In genomic region chrX:94863123-94863522, GRCm38 (mm10) we compare ENCODE assay signal across 19 mouse cellular contexts.
DNase-seq lines count a peak whose midpoint lies in the region; ATAC-seq and TF ChIP-seq lines count a peak whose summit lies in the region.
"Had no signal": no experiment of that assay in that cellular context is flagged by ENCODE, and none has a peak within 500 bp of the region (broad histone marks: within the 10 kb centered on the region; RNA-seq: fewer than 3 reads in every experiment).

No protein-coding gene starts in this region.

- peaks cover 0 to 8% of the 10 kb centered on the region in 2 experiments; a peak in 2 of 4 replicates for H3K36me3 ChIP-seq in MEL (ENCODE audit: control insufficient read depth in 1 of 2, insufficient read depth in 2 of 2, low read length in 2 of 2)
- H3K36me3 ChIP-seq in erythroblast, embryonic 14.5 days (ENCODE audit: control insufficient read depth), result no peaks in the 10 kb centered on the region
- H3K36me3 ChIP-seq in liver, postnatal 0 days (replicated peaks; ENCODE audit: insufficient read depth, low read length), result no peaks in the 10 kb centered on the region
- H3K36me3 ChIP-seq in hindbrain, embryonic 10.5 days, result no peaks in the 10 kb centered on the region
- H3K36me3 ChIP-seq: limb, embryonic 15.5 days; midbrain, embryonic 13.5 days had no signal

- no peaks in the 10 kb centered on the region for H3K79me2 ChIP-seq in MEL (ENCODE audit: control insufficient read depth, insufficient read depth, low read length, poor library complexity)

- no peak for TF ChIP-seq POLR2A in MEL (IDR thresholded peaks at IDR 0.05; ENCODE audit: control insufficient read depth in 1 of 2, insufficient read depth in 1 of 2, low read depth in 1 of 2, low read length in 2 of 2, poor library complexity in 1 of 2)

- no peaks in the 10 kb centered on the region for H3K27me3 ChIP-seq in MEL (ENCODE audit: control insufficient read depth in 1 of 2, insufficient read depth in 2 of 2, low read length in 2 of 2)
- H3K27me3 ChIP-seq in erythroblast, embryonic 14.5 days (ENCODE audit: control insufficient read depth), result peaks cover 4% of the 10 kb centered on the region; the same call in 1 of the 2 replicates
- no peaks in the 10 kb centered on the region for H3K27me3 ChIP-seq in liver, postnatal 0 days (ENCODE audit: insufficient read depth, low read length)
- no peaks in the 10 kb centered on the region for H3K27me3 ChIP-seq in hindbrain, embryonic 10.5 days (ENCODE audit: insufficient read depth, poor library complexity, severe bottlenecking)
- H3K27me3 ChIP-seq: CH12.LX; limb, embryonic 15.5 days; midbrain, embryonic 13.5 days had no signal

- H3K4me3 ChIP-seq in MEL (ENCODE audit: control insufficient read depth in 1 of 2, insufficient read depth in 1 of 2, low read depth in 2 of 2, low read length in 2 of 2), result no peak overlapping the region
- peak overlapping the region; percentile 60 for H3K4me3 ChIP-seq in erythroblast, embryonic 14.5 days (replicated peaks)
- H3K4me3 ChIP-seq in liver, postnatal 0 days (ENCODE audit: low read depth, low read length), result no peak overlapping the region
- H3K4me3 ChIP-seq in hindbrain, embryonic 10.5 days, result no peak overlapping the region
- H3K4me3 ChIP-seq: gastrocnemius, adult 2 months; layer of hippocampus, adult 2 months; limb, embryonic 15.5 days; midbrain, embryonic 13.5 days had no signal

- 0 out of 2 replicates have a peak overlapping the region, but pooled peaks have one; percentile 7 for H3K9ac ChIP-seq in MEL (ENCODE audit: control insufficient read depth, low read depth, low read length, poor library complexity, severe bottlenecking)
- no peak overlapping the region for H3K9ac ChIP-seq in liver, postnatal 0 days (replicated peaks)
- H3K9ac ChIP-seq: forebrain, postnatal 0 days; limb, embryonic 15.5 days; midbrain, embryonic 13.5 days had no signal

- H3K27ac ChIP-seq in MEL (ENCODE audit: control insufficient read depth, low read depth, low read length), result peak overlapping the region; percentile 68
- H3K27ac ChIP-seq in liver, postnatal 0 days (ENCODE audit: low read depth), result peak overlapping the region; percentile 72
- H3K27ac ChIP-seq in hindbrain, embryonic 10.5 days, result no peak overlapping the region
- H3K27ac ChIP-seq: gastrocnemius, adult 2 months; kidney, postnatal 0 days; layer of hippocampus, adult 2 months; limb, embryonic 15.5 days; midbrain, embryonic 13.5 days had no signal

- 42% methylated on average over 1 of the region's 1 CpGs for WGBS in liver, postnatal 0 days (ENCODE audit: insufficient replicate concordance)
- 60% methylated on average over 1 of the region's 1 CpGs for WGBS in hindbrain, embryonic 10.5 days

- TF ChIP-seq EP300 in MEL (IDR thresholded peaks at IDR 0.05; ENCODE audit: low read depth in 1 of 2, low read length in 2 of 2), result peak; percentile 76 to 77
- TF ChIP-seq EP300 in liver, postnatal 0 days (IDR thresholded peaks at IDR 0.05; ENCODE audit: low read depth), result peak; percentile 85

- no peak for TF ChIP-seq RAD21 in MEL (IDR thresholded peaks at IDR 0.05; ENCODE audit: low read depth, low read length)

- peaks cover 3 to 5% of the 10 kb centered on the region in 2 experiments; a peak in 3 of 4 replicates for H3K4me1 ChIP-seq in MEL (ENCODE audit: control insufficient read depth in 1 of 2, insufficient read depth in 2 of 2, low read length in 2 of 2)
- H3K4me1 ChIP-seq in erythroblast, embryonic 14.5 days (ENCODE audit: control insufficient read depth), result peaks cover 68% of the 10 kb centered on the region
- H3K4me1 ChIP-seq in liver, postnatal 0 days (ENCODE audit: insufficient read depth), result no peaks in the 10 kb centered on the region
- H3K4me1 ChIP-seq in hindbrain, embryonic 10.5 days (replicated peaks), result peaks cover 3% of the 10 kb centered on the region; the same call in 1 of the 2 replicates
- H3K4me1 ChIP-seq: limb, embryonic 15.5 days; midbrain, embryonic 13.5 days had no signal

- H3K4me2 ChIP-seq in liver, postnatal 0 days (ENCODE audit: low read depth, low read length), result peak overlapping the region; percentile 50
- H3K4me2 ChIP-seq: limb, embryonic 15.5 days; midbrain, embryonic 13.5 days had no signal

- TF ChIP-seq CTCF in MEL (IDR thresholded peaks at IDR 0.05 in 2 of 3, conservative IDR thresholded peaks at IDR 0.05 in 1 of 3; ENCODE audit: control insufficient read depth in 1 of 3, insufficient read depth in 1 of 3, low read depth in 2 of 3, low read length in 3 of 3, poor library complexity in 1 of 3, severe bottlenecking in 1 of 3), result no peak
- no peak for TF ChIP-seq CTCF in liver, postnatal 0 days (IDR thresholded peaks at IDR 0.05; ENCODE audit: low read depth)

- peak; percentile 94 for ATAC-seq in liver, postnatal 0 days
- ATAC-seq: forebrain, postnatal 0 days; midbrain, embryonic 13.5 days; Patski had no signal

- no peaks in the 10 kb centered on the region for H3K9me3 ChIP-seq in MEL (replicated peaks; ENCODE audit: insufficient read depth, low read length)
- no peaks in the 10 kb centered on the region for H3K9me3 ChIP-seq in erythroblast, embryonic 14.5 days (ENCODE audit: control insufficient read depth, low read length)
- H3K9me3 ChIP-seq in liver, postnatal 0 days (ENCODE audit: low read length), result no peaks in the 10 kb centered on the region
- H3K9me3 ChIP-seq in hindbrain, embryonic 10.5 days, result no peaks in the 10 kb centered on the region
- H3K9me3 ChIP-seq: limb, embryonic 15.5 days; midbrain, embryonic 13.5 days had no signal

- peak; percentile 65 for DNase-seq in 416B (ENCODE audit: low read depth)
- DNase-seq in MEL (ENCODE audit: low read depth, low spot score), result peak; percentile 89
- DNase-seq in liver, postnatal 0 days, result peak; percentile 56
- no peak for DNase-seq in right cerebral cortex, postnatal 14 days
- no peak for DNase-seq in cerebellum, adult 8-10 months
- DNase-seq in hindbrain, embryonic 10.5 days (ENCODE audit: low spot score), result no peak
- DNase-seq: cerebellum, adult 9-11 months; forebrain, postnatal 0 days; gastrocnemius, adult 2 months; heart, postnatal 4 days; lung, postnatal 14 days; thymus, adult 2 months had no signal

TF ChIP-seq in MEL, 35 proteins besides CTCF, POLR2A, EP300 and RAD21:
- no peak for TF ChIP-seq JUND (IDR thresholded peaks at IDR 0.05; ENCODE audit: low read depth, low read length)
- TF ChIP-seq TAL1 (IDR thresholded peaks at IDR 0.05; ENCODE audit: low read length), result peak; percentile 94
- TF ChIP-seq ETS1 (IDR thresholded peaks at IDR 0.05; ENCODE audit: low read depth, low read length), result peak; percentile 48; the same call in 1 of the 2 replicates
- TF ChIP-seq TCF12 (IDR thresholded peaks at IDR 0.05; ENCODE audit: low read depth, low read length), result peak; percentile 69
- peak; percentile 79 for TF ChIP-seq GATA1 (IDR thresholded peaks at IDR 0.05; ENCODE audit: low read depth, low read length)
- peak; percentile 56 for TF ChIP-seq TBP (IDR thresholded peaks at IDR 0.05; ENCODE audit: low read depth, low read length)

Comparison
In these comparisons a context has a peak if more than half of its experiments do, and no peak if none do; other contexts are left out.
1. DNase-seq: peak in 416B (single experiment), MEL (single experiment) and liver, postnatal 0 days (single experiment); none in right cerebral cortex, postnatal 14 days (single experiment), cerebellum, adult 8-10 months (single experiment) and hindbrain, embryonic 10.5 days (single experiment).